Mouse (Mus musculus): ENCODE results near the gene Klhl34. TPM values are rescaled to one million over a fixed set of nuclear protein-coding genes. Genes with fewer than 3 reads are reported as not detected.

The Klhl34 gene
- polyA plus RNA-seq (2016; fragmentation: Nextera tagmentation; extraction: Ambion mirVana), result 0.95 and 1.8 TPM in 2 replicates

DNA sequence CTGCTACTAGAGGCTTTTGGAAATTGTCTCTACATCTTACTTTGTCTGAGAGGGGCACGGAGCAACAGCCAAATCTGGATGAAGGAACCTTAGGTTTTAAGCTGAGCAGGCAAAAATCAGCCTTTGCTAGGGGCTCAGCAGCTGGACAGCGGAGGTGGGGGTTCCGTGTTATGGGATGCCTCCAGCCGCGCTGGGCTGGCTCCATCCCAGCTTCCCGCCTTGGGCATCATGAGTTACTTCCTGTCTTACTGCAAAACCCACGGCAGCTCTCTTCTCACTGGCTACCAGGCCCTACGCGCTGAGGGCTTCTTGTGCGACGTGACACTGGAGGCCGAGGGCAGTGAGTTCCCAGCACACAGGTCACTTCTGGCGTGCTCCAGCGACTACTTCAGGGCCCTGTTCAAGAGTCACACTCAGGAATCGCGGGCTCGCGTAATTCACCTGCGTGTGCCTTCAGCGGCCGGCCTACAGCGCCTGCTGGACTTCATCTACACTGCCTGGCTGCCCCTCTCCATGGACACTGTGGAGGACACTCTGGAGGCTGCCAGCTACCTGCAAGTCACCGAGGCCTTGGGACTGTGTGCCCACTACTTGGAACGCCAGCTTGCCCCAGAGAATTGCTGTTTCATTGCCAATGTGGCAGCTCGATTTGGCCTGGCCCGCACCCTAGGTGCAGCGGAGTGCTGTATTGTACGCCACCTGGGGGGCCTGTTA, at the start of gene Klhl34:
Gene Klhl34, plus strand, starts transcription at position 229 of the 714 bp plus-strand sequence.
- Histone ChIP-seq H3K36me3 (no peaks in the 10 kb centered on the region), H3K4me3 (peak within 1 kb of the TSS; percentile 47), H3K27me3 (ENCODE audit: insufficient read depth, poor library complexity, severe bottlenecking) (peaks cover 42% of the 10 kb centered on the region), H3K9me3 (no peaks in the 10 kb centered on the region), H3K27ac (peak within 1 kb of the TSS; percentile 73), H3K4me1 (replicated peaks) (peaks cover 18% of the 10 kb centered on the region)
- 38% methylated on average over 28 of the region's 28 CpGs for WGBS
- peak; percentile 26 for DNase-seq (ENCODE audit: low spot score)

DNA sequence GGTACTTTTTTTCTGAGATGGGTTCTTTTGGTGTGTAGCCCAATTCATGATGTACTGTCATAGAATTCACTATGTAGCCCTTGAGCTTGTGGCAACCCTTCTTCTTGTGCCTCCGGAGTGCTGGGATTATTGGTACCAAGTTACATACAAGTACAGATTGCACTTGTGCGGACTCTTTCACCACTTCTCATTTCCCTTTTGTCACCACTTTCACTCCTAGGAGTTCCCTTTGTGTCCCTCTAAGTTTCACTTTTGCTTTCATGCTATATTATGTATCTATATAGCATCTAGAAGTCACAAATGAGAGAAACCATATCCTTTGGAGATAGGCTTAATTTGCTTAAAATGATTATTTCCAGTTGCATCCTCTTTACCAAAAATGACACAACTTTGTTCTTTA, 16.6 kb upstream of the Klhl34 start:
- 98% methylated on average over 2 of the region's 2 CpGs for WGBS

DNA sequence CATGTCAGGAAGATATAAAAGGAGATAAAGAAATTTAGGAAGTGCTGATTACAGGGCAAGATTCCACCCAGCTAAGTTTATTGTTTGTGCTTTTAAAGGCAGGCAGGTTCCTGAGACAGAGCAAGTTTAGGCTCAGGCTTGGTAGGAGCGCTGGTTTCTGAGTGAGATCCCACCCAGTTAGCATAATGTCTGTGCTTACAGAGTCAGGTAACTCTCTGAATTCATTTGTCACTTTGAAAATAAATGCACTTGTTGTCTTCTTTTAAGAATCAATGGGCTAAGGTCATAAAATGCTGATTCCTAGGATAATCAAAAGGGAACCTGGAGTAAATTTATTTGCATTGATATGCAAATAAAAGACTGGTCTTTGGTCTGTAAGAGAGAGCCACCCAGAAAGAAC, 8.5 kb upstream of the Klhl34 start:
- Histone ChIP-seq H3K4me1 (replicated peaks) (no peaks in the 10 kb centered on the region), H3K4me3 (no peak overlapping the region), H3K27ac (no peak overlapping the region), H3K27me3 (ENCODE audit: insufficient read depth, poor library complexity, severe bottlenecking) (peaks cover 8% of the 10 kb centered on the region; the same call in 1 of the 2 replicates), H3K36me3 (no peaks in the 10 kb centered on the region), H3K9me3 (no peaks in the 10 kb centered on the region)
- 52% methylated on average over 1 of the region's 1 CpGs for WGBS
- no peak for DNase-seq (ENCODE audit: low spot score)

More for the DNA sequence above, 16.6 kb upstream of the Klhl34 start:
- DNase-seq (ENCODE audit: low spot score), result no peak
- H3K9me3 ChIP-seq, result no peaks in the 10 kb centered on the region
- H3K4me3 ChIP-seq, result no peak overlapping the region
- H3K27ac ChIP-seq, result no peak overlapping the region
- H3K36me3 ChIP-seq, result no peaks in the 10 kb centered on the region
- H3K27me3 ChIP-seq (ENCODE audit: insufficient read depth, poor library complexity, severe bottlenecking), result no peaks in the 10 kb centered on the region
- no peaks in the 10 kb centered on the region for H3K4me1 ChIP-seq (replicated peaks)

DNA sequence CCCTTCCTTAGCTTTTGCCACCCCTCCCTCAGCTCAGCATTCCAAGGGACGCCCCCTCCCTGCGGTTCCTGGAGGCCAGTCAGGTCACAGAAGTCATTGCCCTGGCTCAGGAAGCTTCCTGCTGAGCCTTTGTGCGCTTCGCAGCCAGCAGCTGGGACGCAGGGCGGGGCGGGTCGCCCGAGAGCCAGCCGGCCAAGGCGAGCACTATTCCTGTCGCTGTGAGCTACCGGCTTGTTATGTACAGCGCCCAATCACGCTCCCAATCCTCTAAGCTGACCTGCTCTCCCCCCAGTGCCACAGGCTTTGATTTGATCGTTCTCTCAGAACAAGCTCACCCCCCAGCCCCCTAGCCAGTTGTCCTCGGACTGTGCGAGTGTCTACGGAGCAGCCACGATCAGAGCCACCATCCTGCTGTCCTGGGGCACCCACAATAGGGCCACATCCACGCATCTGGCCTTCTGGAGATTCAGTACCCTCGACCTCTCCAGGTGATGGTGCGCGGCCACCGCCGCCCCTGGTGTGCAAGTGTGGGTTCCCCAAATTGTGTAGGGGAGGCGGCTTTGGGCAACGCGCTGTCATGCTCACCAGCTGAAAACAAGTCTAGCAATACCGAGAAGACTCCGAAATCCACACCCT, 546 bp upstream of the Klhl34 start:
- peak; percentile 71 for DNase-seq (ENCODE audit: low spot score)
- 20% methylated on average over 31 of the region's 31 CpGs for WGBS
- Histone ChIP-seq H3K4me1 (replicated peaks) (peaks cover 18% of the 10 kb centered on the region), H3K4me3 (peak overlapping the region; percentile 47), H3K27ac (peak overlapping the region; percentile 73), H3K9me3 (no peaks in the 10 kb centered on the region), H3K36me3 (no peaks in the 10 kb centered on the region), H3K27me3 (ENCODE audit: insufficient read depth, poor library complexity, severe bottlenecking) (peaks cover 42% of the 10 kb centered on the region)

DNA sequence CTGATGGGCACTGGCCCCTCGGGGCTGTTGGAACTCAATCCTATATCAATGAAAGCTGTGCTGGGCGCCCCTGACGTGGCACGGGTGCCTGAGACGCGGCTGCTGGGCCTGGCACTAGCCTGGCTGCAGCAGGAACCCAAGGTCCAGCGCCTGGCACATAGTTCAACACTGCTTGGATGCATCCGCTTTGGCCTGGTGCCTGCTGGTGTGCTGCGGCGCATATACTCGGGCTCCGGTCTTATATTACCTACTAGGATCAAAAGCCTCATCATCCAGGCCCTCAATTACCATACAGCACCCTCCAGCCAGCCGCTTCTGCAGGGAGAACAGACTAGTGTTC, 656 bp downstream of the Klhl34 start:
- Histone ChIP-seq H3K27me3 (ENCODE audit: insufficient read depth, poor library complexity, severe bottlenecking) (peaks cover 42% of the 10 kb centered on the region), H3K36me3 (no peaks in the 10 kb centered on the region), H3K9me3 (no peaks in the 10 kb centered on the region), H3K4me1 (replicated peaks) (peaks cover 18% of the 10 kb centered on the region), H3K4me3 (no peak overlapping the region), H3K27ac (no peak overlapping the region)
- no peak for DNase-seq (ENCODE audit: low spot score)
- WGBS, result 86% methylated on average over 13 of the region's 13 CpGs

DNA sequence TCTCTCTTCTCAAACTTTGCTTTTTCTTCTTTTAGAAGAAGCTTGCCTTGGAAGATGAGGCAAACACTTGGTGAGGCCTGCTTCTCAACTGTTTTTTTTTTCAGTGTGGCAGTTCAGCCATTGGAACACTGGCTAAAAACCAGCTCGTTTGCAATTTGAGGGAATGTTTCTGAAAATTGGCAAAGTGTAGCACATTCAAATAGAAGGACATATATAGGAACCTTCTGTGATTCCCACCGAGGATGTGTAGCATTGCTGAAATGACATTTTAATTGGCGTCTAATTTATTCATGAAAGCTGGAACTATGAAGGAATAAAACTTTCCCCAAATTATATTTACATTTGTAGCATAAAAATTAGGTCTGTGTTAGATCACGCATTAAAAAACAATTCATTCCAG, 11.7 kb downstream of the Klhl34 start:
- Histone ChIP-seq H3K4me1 (replicated peaks) (no peaks in the 10 kb centered on the region), H3K27me3 (ENCODE audit: insufficient read depth, poor library complexity, severe bottlenecking) (no peaks in the 10 kb centered on the region; the same call in 1 of the 2 replicates), H3K4me3 (no peak overlapping the region), H3K27ac (no peak overlapping the region), H3K9me3 (no peaks in the 10 kb centered on the region), H3K36me3 (no peaks in the 10 kb centered on the region)
- DNase-seq (ENCODE audit: low spot score), result no peak
- 83% methylated on average over 4 of the region's 4 CpGs for WGBS

Other genes with a start within 250 kb of the Klhl34 start
- gene Yy2, start 249.4 kb upstream of the Klhl34 start, polyA plus RNA-seq (2016; fragmentation: Nextera tagmentation; extraction: Ambion mirVana), result 4.9 and 5.6 TPM in 2 replicates
- gene Mbtps2, start 219.7 kb upstream of the Klhl34 start, polyA plus RNA-seq (2016; fragmentation: Nextera tagmentation; extraction: Ambion mirVana), result 19.2 and 22.8 TPM in 2 replicates
- gene Smpx, start 119.5 kb upstream of the Klhl34 start, polyA plus RNA-seq (2016; fragmentation: Nextera tagmentation; extraction: Ambion mirVana), result 0.55 TPM in 1 of 2 replicates, not detected in the other
- 3.7 and 4.1 TPM in 2 replicates for gene Cnksr2, start 224.9 kb downstream of the Klhl34 start, polyA plus RNA-seq (2016; fragmentation: Nextera tagmentation; extraction: Ambion mirVana)

Measured in hindbrain, embryonic 10.5 days (tissue).